Mouse (Mus musculus) liver, adult 2 months (tissue): Measurements from ENCODE around the gene Cav1.

Experiments
- CTCF ChIP-seq: fragments of 200-500 bp; IDR thresholded peaks from 2 replicates; pipeline ENCODE4 v1.5.1; 2011; ENCODE audit warnings: low read depth, low read length, control low read depth
- POLR2A ChIP-seq: fragments of 200-500 bp; IDR thresholded peaks from 2 replicates; pipeline ENCODE4 v1.6.1; 2011; ENCODE audit warnings: low read length, control low read depth; ENCODE audit not compliant: insufficient read depth; ENCODE audit errors: extremely low read depth

GRCm38 (mm10) chr6:17317167-17317524 lies 11.0 kb downstream of the Cav1 start:
- TF ChIP-seq POLR2A (no peak), CTCF (no peak)
